Mouse (Mus musculus): ENCODE results near the gene Olfr1269. TPM values are rescaled to one million over a fixed set of nuclear protein-coding genes. Genes with fewer than 3 reads are reported as not detected.

Olfr1269 gene
- polyA plus RNA-seq (2015; fragmentation: Nextera tagmentation; extraction: Ambion mirVana), result not detected in 2 replicates

GRCm38 (mm10) chr2:90121312-90121711, at the start of gene Olfr1269:
TSS of gene Olfr1269 (minus strand) at chr2:90121412.

GRCm38 (mm10) chr2:90152991-90153390, 31.8 kb upstream of the Olfr1269 start, which contains the start of gene Olfr1270:
TSS of gene Olfr1270 (minus strand) at chr2:90153091.

GRCm38 (mm10) chr2:90142196-90142595, 21.0 kb upstream of the Olfr1269 start, which contains the start of gene Olfr32:
TSS of gene Olfr32 (minus strand) at chr2:90142296.

Other genes starting within 250 kb of the Olfr1269 start
- not detected in 2 replicates for gene Olfr1257, start 243.0 kb downstream of the Olfr1269 start, polyA plus RNA-seq (2015; fragmentation: Nextera tagmentation; extraction: Ambion mirVana)
- not detected in 2 replicates for gene Olfr1258, start 194.1 kb downstream of the Olfr1269 start, polyA plus RNA-seq (2015; fragmentation: Nextera tagmentation; extraction: Ambion mirVana)
- gene Olfr1259, start 172.7 kb downstream of the Olfr1269 start, polyA plus RNA-seq (2015; fragmentation: Nextera tagmentation; extraction: Ambion mirVana), result not detected in 2 replicates
- not detected in 2 replicates for gene Olfr1260, start 147.1 kb downstream of the Olfr1269 start, polyA plus RNA-seq (2015; fragmentation: Nextera tagmentation; extraction: Ambion mirVana)
- not detected in 2 replicates for gene Olfr1261, start 130.2 kb downstream of the Olfr1269 start, polyA plus RNA-seq (2015; fragmentation: Nextera tagmentation; extraction: Ambion mirVana)
- not detected in 2 replicates for gene Olfr1262, start 121.3 kb downstream of the Olfr1269 start, polyA plus RNA-seq (2015; fragmentation: Nextera tagmentation; extraction: Ambion mirVana)
- gene Olfr1263, start 109.3 kb downstream of the Olfr1269 start, polyA plus RNA-seq (2015; fragmentation: Nextera tagmentation; extraction: Ambion mirVana), result not detected in 2 replicates
- gene Olfr1264, start 95.8 kb downstream of the Olfr1269 start, polyA plus RNA-seq (2015; fragmentation: Nextera tagmentation; extraction: Ambion mirVana), result not detected in 2 replicates
- not detected in 2 replicates for gene Olfr1265, start 86.1 kb downstream of the Olfr1269 start, polyA plus RNA-seq (2015; fragmentation: Nextera tagmentation; extraction: Ambion mirVana)
- gene Olfr140, start 57.8 kb downstream of the Olfr1269 start, polyA plus RNA-seq (2015; fragmentation: Nextera tagmentation; extraction: Ambion mirVana), result not detected in 2 replicates
- not detected in 2 replicates for gene Olfr32, start 20.9 kb upstream of the Olfr1269 start, polyA plus RNA-seq (2015; fragmentation: Nextera tagmentation; extraction: Ambion mirVana)
- not detected in 2 replicates for gene Olfr1270, start 31.7 kb upstream of the Olfr1269 start, polyA plus RNA-seq (2015; fragmentation: Nextera tagmentation; extraction: Ambion mirVana)
- gene Olfr1506, start 103.1 kb upstream of the Olfr1269 start, polyA plus RNA-seq (2015; fragmentation: Nextera tagmentation; extraction: Ambion mirVana), result not detected in 2 replicates
- not detected in 2 replicates for gene Olfr142, start 136.2 kb upstream of the Olfr1269 start, polyA plus RNA-seq (2015; fragmentation: Nextera tagmentation; extraction: Ambion mirVana)
- gene Olfr1271, start 149.6 kb upstream of the Olfr1269 start, polyA plus RNA-seq (2015; fragmentation: Nextera tagmentation; extraction: Ambion mirVana), result not detected in 2 replicates
- gene Olfr1272, start 171.4 kb upstream of the Olfr1269 start, polyA plus RNA-seq (2015; fragmentation: Nextera tagmentation; extraction: Ambion mirVana), result not detected in 2 replicates
- gene Gm13769, start 200.8 kb upstream of the Olfr1269 start, polyA plus RNA-seq (2015; fragmentation: Nextera tagmentation; extraction: Ambion mirVana), result not detected in 2 replicates

All from neural tube, postnatal 0 days (tissue).